Mouse (Mus musculus) liver (tissue): ENCODE data around the gene Dhrs3.

Experiments used
- DNase-seq: peaks from one replicate; pipeline ENCODE4 v3.0.0-alpha.2; 2020; ENCODE audit warnings: mixed read lengths

The Dhrs3 gene

DNA sequence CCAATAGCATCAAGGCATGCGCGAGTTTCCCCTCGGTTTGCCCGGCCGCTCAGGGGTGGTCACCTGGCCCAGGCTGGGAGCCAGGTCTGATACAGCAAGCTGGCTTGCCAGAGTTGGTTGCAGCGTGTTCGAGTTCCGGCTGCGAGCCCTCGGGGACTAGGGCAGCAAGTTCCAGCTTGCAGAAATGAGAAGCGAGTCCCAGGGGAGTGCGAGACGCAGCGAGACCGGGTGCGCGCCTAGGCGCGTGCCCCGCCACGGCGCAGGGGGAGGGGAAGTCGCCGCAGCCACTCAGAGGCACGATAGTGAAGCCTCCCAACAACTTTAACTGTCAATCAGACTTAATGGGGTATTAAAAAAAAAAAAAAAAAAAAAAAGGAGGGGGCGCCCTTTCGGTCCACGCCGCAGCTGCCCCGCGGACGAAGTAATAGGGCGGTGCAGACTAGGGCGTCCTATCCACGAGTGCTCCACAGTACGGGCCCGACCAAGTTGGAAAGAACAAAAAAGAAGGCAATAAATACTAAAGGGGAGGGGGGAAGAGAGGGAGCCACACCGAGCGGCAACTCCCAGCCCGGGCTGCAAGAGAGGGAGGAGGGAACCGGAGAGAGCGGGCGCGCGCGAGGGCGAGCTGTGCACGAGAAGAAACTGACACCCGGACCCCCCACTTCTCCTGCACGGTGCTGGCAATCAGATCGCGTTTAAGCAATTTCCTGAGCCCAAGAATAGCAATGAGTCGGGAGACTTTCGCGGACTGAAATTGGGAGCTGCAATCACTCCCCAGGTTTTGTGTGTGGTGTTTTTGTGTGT lies at the start of gene Dhrs3:
TSS of gene Dhrs3 (plus strand) at position 695 of the 804 bp plus-strand sequence.
- peak; percentile 79 for DNase-seq

DNA sequence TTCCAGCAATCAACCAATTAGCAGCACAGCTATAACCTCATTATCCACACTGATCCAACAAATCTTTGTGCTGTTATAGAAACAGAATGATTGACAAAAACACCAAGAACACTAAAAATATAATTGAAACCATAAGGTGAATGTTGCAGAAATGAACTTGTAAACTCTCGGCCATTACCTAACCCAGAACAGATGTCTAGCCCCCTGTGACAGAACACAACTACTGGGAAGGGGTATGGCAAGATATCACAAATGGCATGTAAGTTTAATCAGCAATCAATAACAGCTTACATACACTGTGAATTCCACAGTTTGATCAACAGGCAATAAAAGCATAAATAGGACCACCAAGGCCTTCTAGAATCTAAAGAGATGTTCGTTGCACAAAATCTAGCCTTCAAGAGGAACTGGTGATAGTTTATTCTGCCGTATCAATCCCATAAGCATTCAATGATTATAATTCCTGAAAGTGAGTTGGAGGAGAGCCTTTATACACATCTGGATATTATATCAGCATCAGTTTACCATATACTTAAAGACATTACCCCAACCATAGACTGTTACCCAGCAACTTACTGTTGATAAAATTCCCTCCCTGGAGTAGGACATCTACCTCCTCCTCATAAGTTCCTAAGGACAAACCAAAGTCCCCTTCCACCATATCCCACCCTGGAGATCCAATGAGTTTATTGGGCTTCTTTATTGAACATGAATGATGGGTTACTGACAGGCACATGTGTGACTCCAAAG lies 30.7 kb upstream of the Dhrs3 start:
- no peak for DNase-seq

DNA sequence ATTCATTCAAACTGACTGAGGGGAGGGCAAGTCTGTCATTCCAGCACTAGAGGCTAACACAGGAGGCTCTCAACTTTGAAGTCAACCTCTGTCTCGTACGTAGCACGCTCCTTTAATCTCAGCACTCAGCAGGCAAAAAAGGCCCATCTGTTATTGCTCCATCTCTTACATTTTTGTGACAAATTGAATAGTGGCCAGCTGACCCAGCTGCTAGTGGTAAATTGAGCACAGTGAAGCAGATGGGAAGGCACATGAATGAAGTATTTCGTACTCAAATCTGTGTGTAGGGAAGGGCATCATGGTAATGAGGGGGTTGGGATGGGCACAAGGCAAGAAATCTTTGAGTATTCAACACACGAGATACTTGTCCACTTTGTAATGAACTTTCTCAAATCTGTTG lies 24.7 kb upstream of the Dhrs3 start:
- no peak for DNase-seq

DNA sequence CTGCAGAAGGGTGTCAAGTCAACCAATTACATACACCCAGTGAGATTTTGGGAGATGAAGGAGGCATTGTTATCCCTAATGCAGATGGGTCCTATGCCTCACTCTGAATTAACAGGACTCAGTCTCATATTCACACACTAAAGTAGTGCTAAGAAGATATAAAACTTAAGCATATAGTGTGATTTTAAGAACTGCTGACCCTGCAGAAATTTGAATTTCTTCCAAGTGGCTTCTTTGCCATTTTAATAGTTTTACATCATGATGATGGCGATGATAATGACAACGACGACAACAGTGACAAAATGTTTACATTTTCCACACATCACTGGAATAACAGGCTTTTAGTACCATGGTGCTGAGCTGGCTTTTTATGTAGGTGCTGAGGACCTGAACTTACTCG lies 24.0 kb upstream of the Dhrs3 start:
- DNase-seq, result no peak

DNA sequence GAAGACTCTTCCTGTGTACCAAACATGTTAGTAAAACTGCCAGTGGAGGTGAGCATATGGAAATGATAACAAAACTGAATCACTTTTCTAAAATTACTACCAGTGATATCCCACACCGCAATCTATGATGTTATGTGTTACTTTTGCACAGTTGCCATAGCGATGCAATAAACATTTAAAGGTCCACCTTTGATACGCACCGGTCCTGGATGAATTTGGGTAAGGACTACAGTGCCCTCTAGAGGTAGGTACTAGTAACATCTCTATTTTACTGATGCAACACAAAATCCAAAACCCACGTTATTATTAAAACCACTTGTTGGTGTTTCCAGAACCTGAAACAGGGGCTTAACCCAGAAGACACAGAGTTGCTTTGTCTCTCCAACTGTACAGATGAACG lies 19.7 kb upstream of the Dhrs3 start:
- DNase-seq, result no peak

DNA sequence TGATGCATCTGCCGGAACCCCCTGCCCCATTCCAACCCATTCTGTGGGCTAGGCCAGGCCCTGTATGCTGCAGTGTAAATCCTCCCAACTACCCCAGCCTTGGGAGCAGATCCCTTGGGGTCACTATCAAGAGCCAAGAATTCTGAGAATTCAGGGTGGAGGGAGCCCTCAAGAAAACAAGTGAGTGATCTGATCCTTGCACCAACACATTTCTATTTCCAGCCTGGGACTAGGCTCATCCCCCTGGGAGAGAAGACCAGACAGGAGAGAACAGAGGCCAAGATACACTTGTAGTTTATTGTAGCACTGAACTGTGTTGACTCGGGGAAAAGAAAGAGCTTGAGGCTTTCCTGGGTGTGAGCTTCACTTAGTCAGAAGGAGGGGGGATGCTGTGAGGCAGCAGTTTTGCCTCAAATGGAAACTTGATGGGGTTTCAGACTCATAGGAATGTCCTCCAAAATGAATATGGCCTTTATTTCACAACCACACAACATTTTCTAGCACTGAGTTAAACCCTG lies 17.0 kb upstream of the Dhrs3 start:
- DNase-seq, result no peak

DNA sequence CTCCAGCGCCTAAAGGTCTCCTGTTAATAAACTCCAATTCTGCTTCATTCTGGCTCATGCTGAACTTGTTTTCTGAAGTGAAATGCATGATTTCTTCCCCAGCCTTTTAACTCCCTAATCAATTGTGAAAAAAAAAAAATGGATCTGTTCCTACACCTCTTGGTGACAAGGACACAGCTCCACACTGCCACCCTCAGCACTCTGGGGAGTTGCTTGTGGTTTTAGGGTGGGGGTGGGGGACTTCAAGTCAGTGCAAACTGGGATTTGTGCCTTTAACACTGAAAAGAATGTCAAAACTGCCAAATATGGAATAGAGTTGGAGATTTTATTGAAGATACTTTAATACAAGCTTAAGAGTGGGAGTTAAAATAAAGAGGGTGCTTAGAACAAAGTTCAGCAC lies 13.1 kb upstream of the Dhrs3 start:
- DNase-seq, result no peak

DNA sequence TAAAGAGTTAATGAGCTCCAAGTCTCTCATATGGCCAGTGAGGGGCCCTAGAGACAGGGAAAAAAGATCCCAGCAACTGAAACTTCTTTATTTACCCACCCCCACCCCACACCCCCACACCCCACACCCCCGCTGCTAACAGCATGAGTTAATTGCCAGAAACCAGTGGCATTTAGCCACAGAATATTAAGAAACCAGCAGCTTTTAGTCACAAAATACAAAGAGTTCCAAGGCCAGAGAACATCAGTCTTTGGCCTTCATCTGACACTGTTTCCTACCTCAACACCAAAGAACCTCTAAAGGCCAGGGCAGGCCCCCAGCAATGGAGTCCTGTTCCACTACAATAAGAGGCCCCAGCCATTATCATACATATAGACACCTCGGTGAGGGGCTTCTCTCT lies 11.3 kb upstream of the Dhrs3 start:
- no peak for DNase-seq

DNA sequence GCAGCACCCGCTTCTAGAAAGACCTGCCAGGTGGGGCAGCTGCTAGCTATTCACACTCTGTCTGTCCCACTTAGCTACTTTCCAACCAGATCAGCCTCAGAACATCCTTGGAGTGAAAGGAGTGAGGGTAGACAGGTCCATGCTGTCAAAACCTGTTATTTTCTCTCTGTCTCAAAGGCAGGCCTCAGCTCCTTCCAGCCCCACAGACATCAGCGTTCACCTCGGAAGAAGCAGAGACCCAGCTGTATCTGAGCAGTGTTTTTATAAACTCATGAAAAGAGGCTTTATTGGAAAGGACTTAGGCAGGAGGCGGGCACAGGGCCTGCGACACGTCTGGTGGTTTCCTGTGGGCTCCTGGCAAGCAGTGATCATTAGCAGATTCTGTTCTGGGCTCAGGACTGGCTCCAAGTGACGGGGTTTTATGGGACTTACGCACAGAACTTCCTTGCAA lies 9.7 kb upstream of the Dhrs3 start:
- no peak for DNase-seq

DNA sequence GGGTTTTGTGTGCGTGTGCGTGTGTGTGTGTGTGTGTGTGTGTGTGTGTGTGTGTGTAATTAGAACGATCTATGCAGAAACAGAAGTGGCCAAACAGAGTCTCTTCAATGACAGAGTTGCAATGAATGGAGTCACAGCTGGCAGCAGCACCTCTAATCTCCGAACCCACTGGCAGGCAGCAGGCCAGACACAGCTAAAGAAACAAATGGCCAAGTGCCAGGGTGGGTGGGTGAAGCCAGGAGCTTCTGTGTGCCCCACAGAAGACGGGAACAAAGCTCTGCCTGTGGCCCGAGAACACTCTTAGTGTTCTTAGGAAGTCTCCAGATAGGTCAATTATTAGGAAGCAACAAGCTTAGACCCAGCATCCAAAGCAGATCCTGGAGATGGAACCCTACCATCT lies 6.2 kb upstream of the Dhrs3 start:
- no peak for DNase-seq

DNA sequence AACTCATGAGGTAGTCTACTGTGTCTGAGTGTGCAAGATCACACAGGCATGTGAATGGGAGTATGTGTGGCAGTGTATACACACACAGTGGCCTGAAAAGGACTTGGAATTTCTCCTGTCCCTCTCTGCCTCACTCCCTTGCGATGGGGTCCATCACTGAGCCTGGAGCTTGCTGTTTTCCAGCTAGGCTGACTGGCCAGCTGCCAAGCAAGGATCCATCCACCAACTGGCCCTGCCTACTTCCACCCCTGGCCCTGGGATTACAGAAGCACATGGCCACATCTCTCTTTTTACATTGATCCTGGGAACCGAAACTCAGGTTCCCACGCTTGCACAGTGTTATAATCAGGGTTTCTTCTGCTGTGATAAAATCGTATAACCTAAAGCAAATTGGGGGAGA lies 3.9 kb upstream of the Dhrs3 start:
- DNase-seq, result no peak

DNA sequence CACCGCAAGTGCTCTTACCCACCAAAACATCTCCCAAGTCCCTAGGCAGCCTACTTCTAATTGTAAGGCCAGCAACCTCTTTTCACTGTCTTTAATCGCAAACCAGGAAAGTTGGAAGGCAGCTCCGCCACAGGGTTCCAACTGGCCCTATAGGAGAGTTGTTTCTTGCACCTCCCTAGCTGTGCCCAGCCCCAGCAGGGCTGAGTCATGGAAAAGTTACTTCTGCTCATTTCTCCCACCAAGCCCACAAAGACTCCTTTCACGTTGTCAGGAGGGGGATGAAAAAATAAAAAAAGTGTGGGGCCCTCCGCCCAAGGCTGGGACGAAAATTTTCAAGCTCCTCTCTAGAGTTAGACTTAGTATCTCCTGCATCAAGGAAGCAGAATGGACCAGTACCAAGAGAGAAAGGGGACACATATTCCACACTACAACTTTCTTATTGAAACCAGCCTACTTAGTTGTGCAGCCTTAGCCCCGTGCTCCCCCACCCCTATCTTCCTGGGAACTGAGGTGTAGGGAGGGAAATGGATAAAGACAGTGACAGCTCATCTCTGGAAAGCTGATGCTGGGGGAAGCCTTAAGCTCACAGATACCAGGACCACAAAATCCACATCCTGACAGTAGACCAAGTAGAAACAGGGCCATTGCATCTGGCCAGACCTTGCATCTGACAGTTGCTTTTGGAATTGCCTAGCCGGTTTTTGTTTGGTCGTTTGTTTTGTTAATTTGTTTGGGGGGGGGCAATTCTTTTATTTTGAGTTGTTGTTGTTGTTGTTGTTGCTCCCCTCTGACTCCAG lies 2.9 kb upstream of the Dhrs3 start:
- no peak for DNase-seq

DNA sequence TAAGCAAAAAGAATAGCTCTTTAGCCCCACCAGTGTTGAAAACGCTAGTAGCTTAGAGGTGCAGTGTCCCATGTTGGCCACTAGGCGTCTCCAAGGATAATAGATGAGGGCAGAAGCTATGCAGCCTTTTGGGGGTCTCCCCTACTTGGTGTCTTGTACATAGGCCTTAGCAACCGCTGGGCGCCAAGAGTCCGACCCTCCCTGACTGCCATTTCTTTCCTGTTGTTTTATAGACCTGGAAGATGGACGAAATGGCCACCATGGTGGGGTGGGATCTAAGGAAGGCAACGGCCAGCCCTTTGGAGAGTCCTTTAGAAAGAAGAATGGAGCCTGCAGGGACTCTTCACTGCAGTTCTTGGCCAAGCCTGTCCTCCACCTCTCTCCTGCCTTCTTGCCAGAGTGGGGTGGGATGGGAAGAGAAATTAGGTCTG lies 1.9 kb upstream of the Dhrs3 start:
- peak; percentile 15 for DNase-seq

DNA sequence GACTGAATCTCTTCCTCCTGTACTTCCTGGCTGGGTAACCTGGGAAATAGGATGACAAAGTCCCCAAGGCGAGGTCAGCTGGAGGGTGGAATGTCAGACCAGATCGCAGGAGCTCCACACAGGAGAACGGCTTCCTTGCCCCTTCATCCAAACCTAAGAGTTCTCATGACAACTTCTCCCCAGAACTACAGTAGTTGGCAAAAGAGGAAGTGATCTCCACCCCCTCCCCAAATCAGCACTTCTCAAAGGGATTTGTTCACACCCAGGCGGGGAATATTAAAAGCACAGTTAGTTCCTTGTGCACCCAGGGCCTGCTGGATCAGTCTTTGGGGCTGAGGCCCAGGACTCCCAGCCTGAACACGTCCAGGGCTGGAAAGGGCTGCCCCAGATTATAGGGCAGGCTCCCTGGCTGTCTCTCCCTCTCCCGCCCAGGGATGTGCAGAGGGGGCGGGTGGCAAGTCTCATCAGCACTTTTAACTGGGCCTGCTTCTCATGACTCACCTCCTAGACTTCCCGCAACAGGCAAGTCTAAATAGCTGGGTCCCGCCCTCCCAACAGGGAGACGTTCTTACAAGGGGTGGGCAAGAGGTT lies 1.4 kb upstream of the Dhrs3 start:
- DNase-seq, result peak; percentile 26

DNA sequence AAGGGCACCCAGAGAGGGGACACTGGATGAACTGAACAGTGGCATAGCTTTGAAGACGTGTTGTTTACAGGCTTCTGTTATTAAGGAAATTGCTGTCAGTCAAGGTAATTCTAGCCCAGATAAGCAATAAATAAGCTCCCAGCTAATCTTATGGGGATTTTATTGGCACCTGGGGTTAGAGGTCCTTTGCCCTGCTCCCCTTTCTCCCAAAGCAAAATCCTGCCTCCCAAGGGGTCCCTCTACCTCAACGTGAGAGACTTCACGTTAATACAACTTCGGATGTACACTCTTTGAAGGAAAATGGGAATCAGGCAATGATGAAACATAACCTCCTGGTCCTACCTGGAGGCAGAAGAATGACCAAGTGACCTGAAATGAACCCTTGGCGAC lies 889 bp upstream of the Dhrs3 start:
- no peak for DNase-seq

DNA sequence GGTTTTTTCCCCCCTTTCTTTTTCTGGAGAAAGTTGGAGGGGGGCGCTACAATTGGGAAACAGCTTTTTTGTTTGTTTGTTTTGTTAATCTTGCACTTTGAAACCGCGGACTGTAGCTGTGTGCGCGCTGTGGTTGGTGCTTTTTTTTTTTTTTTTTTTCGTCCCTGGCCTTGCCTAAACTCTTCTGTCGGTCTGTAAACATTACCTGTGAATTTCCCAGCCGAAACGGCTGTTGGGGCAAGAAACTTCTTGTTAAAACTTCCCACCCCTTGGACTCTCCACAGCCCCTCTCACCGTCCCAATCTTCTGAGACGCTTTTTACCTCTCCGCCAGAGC lies 278 bp downstream of the Dhrs3 start:
- no peak for DNase-seq

DNA sequence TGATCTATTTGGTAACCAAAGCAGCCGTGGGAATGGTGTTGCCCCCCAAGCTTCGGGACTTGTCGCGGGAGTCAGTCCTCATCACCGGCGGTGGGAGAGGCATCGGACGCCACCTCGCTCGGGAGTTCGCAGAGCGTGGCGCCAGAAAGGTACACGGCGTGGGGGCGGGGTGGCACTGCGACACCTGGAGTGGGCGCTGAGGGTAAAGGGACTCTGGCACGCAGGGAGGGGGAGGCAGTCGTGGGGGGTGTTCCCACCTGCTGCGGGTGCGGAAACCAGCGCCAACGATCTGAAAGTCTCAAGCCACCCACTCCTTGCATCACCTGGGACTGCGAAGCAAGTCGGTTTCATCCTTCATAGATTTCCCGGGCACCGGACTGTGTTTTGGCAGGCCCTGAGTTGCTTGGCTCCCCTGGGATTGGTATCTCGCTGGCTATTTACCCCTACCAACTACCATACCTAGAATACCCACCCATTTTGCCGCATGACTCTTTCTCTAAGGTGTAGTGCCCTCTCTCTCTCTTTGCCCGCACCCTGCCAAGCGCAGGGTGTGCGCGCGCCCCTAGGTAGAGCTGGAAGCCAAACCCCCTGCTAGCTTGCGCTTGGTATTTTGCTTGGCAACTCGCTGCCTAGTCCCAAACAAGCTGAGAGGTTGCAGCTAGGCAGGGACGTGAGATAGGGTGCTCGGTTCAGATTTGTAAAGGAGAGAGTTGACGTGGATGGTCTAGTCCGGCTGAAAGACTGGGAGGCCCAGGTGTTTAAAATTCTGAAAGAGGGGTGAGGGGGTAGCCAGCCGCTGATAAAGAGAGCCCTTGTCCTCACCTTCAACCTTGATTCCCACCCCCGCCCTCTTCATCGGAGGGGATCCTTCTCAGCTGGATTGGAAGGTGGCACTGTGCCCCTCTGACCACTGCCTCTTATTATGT lies 1.2 kb downstream of the Dhrs3 start:
- no peak for DNase-seq

DNA sequence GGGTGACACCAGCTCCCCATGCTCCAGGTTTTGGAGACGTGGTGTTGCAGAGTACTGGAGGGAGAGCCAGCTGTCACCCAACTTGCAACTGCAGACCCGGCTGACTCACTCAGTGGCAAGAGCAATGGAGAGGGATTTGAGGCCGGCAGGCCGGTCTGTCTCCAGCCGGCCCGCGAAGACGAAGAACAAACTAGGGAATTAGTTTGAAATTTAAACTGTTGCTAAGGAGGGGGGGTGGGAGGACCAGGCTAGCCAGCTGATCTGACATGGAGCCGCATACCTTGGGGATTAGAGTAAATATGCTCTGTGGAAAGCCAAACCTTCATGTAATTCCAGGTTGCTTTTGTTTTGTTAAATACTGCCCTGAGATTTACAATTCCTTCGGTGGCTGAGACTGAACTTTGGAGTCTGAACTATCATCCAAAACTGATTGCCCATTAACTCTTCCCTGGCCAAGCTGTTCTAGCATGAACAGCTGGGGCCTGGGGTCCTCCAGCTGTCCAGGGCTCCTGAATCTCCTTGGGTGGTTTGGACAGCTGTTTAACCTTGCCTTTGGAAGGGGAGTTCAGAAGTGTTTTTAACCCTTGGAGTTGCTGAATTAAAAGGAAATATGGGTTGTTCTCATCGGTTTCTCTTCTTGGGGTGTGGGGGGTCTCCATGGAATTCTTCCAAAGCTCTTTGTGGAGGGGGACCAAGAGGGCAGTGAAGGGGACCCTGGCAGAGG lies 2.0 kb downstream of the Dhrs3 start:
- DNase-seq, result peak; percentile 17

DNA sequence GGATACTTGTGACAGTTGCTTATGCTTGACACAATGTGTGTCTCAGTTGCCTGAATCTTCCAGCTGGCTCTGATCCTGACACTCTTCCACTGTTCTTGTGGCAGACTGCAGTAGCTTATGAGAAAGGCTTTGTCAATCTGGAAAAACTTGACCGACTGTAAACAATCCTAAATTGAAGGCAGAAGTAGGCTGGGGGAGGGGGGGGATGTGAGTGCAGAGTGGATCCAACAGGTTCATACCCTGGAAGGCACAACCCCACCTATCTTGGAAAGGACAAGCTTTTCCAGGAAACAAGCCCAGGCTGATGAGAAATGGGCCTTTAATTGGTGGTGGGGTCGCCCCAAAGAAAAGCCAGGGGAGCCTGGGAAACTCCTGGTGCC lies 2.6 kb downstream of the Dhrs3 start:
- DNase-seq, result no peak

DNA sequence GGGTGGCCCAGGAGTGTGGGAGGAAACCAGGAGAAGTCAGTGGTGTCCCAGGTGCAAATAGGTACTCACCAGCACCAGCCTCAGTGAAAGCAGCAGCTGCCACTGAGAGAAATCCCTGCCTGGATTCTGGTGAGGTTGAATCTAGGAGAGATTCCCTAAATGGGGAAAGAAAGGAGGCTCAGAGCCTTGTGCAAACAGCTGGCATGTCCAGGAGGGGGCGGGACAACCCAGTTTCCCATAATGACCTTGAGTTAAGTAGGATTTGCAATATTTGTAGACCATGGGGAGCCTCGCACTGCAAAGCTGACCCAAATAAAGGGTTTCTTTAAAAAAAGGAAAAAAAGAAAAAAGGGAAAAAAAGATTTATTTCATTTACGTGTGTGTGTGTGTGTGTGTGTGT lies 3.7 kb downstream of the Dhrs3 start:
- peak; percentile 52 for DNase-seq

DNA sequence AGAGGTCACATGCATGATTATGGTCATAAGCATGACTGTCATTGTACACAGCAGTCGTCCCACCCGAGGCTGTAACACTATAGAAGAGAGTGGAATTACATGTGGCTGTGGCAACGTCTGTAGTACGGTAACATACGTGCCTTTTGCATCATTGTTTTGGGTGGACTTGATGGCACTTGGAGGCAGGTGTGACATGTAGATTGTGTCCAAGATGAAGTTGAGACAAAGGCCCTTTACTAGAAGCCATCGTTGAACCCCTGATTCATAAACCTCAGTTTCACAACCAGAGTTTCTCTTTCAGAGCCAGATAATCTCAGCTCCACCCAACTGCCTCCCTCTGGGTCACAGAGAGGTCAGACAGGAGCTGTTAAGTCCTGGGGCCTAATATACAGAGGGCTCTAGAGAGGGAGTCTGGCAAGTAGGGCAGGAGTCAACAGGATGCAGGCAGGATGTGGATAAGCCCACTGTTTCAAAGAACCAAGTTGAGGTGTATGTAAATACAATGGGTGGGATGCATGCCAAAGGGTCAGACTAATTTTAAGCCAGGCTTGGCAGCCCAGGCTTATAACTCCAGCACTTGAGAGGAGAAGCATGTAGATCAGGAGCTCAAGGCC lies 5.5 kb downstream of the Dhrs3 start:
- DNase-seq, result peak; percentile 16
